Mouse (Mus musculus) kidney, adult 2 months (tissue): ENCODE data around the gene Kras.

Experiments used
- CTCF ChIP-seq: fragments of 200-500 bp; conservative IDR thresholded peaks from 2 replicates; pipeline ENCODE4 v1.5.1; 2011; ENCODE audit warnings: low read depth, mild to moderate bottlenecking, control low read depth, low read length, moderate library complexity, mixed read lengths; ENCODE audit not compliant: insufficient read depth, insufficient read length
- POLR2A ChIP-seq: fragments of 200-500 bp; IDR thresholded peaks from one replicate; pipeline ENCODE4 v1.6.1; 2011; ENCODE audit warnings: low read depth, low read length, control low read depth

DNA sequence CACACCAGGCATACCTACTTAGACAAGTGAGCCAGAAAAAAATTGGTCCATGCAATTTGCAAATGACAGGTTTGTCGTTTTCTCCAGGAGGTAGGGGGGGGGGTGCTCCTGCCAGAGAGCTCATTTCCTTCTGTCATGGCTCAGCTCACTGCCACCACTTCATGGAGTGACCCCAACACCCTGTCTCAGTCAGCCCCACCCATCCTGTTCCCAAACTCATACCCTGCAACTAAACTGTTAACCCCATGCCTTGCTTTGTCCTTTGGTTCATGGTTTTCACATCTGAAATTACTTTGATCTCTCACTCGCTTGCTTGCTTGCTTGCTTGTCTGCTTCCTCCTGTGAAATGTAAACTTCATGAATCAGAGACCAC is 6.6 kb upstream of the Kras start:
- TF ChIP-seq CTCF (no peak), POLR2A (no peak)
